In the genomic region with DNA sequence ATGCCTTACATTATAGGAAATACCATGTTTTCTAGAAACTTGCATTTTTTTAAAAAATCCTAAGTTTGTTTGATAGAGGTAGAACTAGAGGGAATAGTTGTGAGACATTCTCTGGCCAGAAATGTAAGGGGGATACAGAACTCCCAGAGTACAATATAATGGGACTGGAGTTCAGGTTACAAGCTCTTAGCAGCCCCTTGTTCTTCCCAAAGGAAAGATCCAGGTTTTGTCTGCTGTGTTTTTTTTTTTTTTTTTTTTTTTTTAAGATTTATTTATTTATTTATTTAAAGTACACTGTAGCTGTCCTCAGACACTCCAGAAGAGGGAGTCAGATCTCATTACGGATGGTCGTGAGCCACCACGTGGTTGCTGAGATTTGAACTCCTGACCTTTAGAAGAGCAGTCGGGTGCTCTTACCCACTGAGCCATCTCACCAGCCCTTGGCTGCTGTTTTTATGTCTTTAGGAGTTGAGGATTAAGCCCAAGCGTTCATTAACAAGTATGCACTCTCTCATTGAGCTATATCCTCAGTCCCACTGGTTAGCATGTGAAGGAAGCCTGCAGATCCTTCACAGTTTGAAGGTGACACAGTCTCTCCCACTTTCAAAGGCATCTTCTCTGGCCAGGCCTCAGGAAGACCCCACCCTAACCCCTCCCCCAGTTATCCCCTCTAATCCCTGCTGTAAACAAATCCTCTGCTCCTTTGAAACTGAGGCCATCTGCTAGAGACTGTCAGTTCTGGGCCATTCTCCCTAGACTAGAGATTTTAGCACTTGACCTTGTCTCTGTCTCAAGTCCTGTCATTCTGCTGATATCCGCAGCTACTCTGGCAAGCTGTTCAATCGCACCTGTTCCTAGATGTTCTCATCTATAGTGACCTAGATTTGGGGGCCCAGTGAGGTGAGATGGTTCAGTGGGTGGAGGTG, we compare ENCODE assay signal across 15 mouse cellular contexts. TPM values are rescaled to one million over a fixed set of nuclear protein-coding genes. Genes with fewer than 3 reads are reported as not detected.
"Had no signal": no experiment of that assay in that cellular context is flagged by ENCODE, and none has a peak within 500 bp of the region (broad histone marks: within the 10 kb centered on the region; RNA-seq: fewer than 3 reads in every experiment).

No protein-coding gene starts in this region.

- H3K27me3 ChIP-seq: liver, embryonic 13.5 days; stomach, embryonic 15.5 days had no signal

- H3K36me3 ChIP-seq: liver, embryonic 13.5 days; stomach, embryonic 15.5 days had no signal

- H3K9me3 ChIP-seq: liver, embryonic 13.5 days; stomach, embryonic 15.5 days had no signal

- H3K4me2 ChIP-seq: liver, embryonic 13.5 days; midbrain, embryonic 11.5 days; stomach, embryonic 15.5 days had no signal

- DNase-seq: kidney, adult 2 months; kidney, postnatal 25 days; layer of hippocampus, adult 9-11 months; liver, embryonic 13.5 days; lung, adult 2 months; lung, postnatal 14 days; lung, postnatal 4 days; midbrain, embryonic 14.5 days; right cerebral cortex, postnatal 4 days; thymus, postnatal 25 days had no signal

- H3K27ac ChIP-seq: kidney, postnatal 0 days; layer of hippocampus, adult 2 months; liver, embryonic 13.5 days; stomach, embryonic 15.5 days had no signal

- H3K4me1 ChIP-seq: liver, embryonic 13.5 days; stomach, embryonic 15.5 days had no signal

- H3K9ac ChIP-seq: liver, embryonic 13.5 days; stomach, embryonic 15.5 days had no signal

- H3K4me3 ChIP-seq: layer of hippocampus, adult 2 months; liver, embryonic 13.5 days; stomach, embryonic 15.5 days had no signal

RNA-seq across cellular contexts. Expression of a gene that starts 14.0 kb away (rescaled TPM):
- total RNA-seq: megakaryocyte-erythroid progenitor cell, adult 5-6 weeks had no signal
